Mouse (Mus musculus) mesoderm, embryonic 11.5 days (tissue): ENCODE measurements around the gene Tns4.

Experiments used
- DNase-seq: peaks from one replicate; pipeline ENCODE4 v3.0.0-alpha.2; 2012; ENCODE audit warnings: low read depth, low spot score

Tns4 gene

GRCm38 (mm10) chr11:99089077-99089601 is at the start of gene Tns4:
TSS of gene Tns4 (minus strand) at chr11:99089306.
- no peak for DNase-seq

- no peak for DNase-seq
Measured at GRCm38 (mm10) chr11:99137385-99137784, 48.3 kb upstream of the Tns4 start.

GRCm38 (mm10) chr11:99136961-99137360 is 47.9 kb upstream of the Tns4 start:
- no peak for DNase-seq

GRCm38 (mm10) chr11:99136361-99136760 is 47.3 kb upstream of the Tns4 start:
- no peak for DNase-seq

- DNase-seq = no peak
Measured at GRCm38 (mm10) chr11:99135047-99135440, 45.9 kb upstream of the Tns4 start.

- DNase-seq = no peak
Measured at GRCm38 (mm10) chr11:99134266-99135046, 45.4 kb upstream of the Tns4 start.

GRCm38 (mm10) chr11:99133285-99133897 is 44.3 kb upstream of the Tns4 start:
- no peak for DNase-seq

GRCm38 (mm10) chr11:99132091-99132730 is 43.1 kb upstream of the Tns4 start:
- peak; percentile 87 for DNase-seq

GRCm38 (mm10) chr11:99131463-99131840 is 42.3 kb upstream of the Tns4 start:
- no peak for DNase-seq

- no peak for DNase-seq
Measured at GRCm38 (mm10) chr11:99130736-99131462, 41.8 kb upstream of the Tns4 start.

- no peak for DNase-seq
Measured at GRCm38 (mm10) chr11:99129287-99129686, 40.2 kb upstream of the Tns4 start.

GRCm38 (mm10) chr11:99127785-99128682 is 38.9 kb upstream of the Tns4 start:
- DNase-seq = no peak

GRCm38 (mm10) chr11:99126482-99127253 is 37.6 kb upstream of the Tns4 start:
- no peak for DNase-seq

- no peak for DNase-seq
Measured at GRCm38 (mm10) chr11:99124635-99125029, 35.5 kb upstream of the Tns4 start.

- DNase-seq = peak; percentile 64
Measured at GRCm38 (mm10) chr11:99123977-99124634, 35.0 kb upstream of the Tns4 start.

- no peak for DNase-seq
Measured at GRCm38 (mm10) chr11:99122703-99123102, 33.6 kb upstream of the Tns4 start.

- no peak for DNase-seq
Measured at GRCm38 (mm10) chr11:99121218-99121631, 32.1 kb upstream of the Tns4 start.

GRCm38 (mm10) chr11:99120524-99121217 is 31.6 kb upstream of the Tns4 start:
- no peak for DNase-seq

- DNase-seq = no peak
Measured at GRCm38 (mm10) chr11:99118963-99119362, 29.9 kb upstream of the Tns4 start.
